Mouse (Mus musculus) embryonic fibroblast, embryonic 13.5 days (primary cell): ENCODE data around the gene Nr0b1. TPM values are rescaled to one million over a fixed set of nuclear protein-coding genes. Genes with fewer than 3 reads are reported as not detected.

Experiments
- H3K27ac ChIP-seq: 2 replicates; pipeline ENCODE4 v1.5.1; 2012; ENCODE audit warnings: low read length, control low read depth, inconsistent platforms; ENCODE audit not compliant: insufficient read depth
- H3K4me1 ChIP-seq: 2 replicates; pipeline ENCODE4 v1.6.1; 2011; ENCODE audit warnings: low read length; ENCODE audit not compliant: control insufficient read depth, insufficient read depth
- H3K4me3 ChIP-seq: 2 replicates; pipeline ENCODE4 v1.5.1; 2011; ENCODE audit warnings: mild to moderate bottlenecking, control low read depth, low read length; ENCODE audit not compliant: insufficient read depth
- CTCF ChIP-seq: IDR thresholded peaks from 2 replicates; pipeline ENCODE4 v1.5.1; 2011; ENCODE audit warnings: mild to moderate bottlenecking, control low read depth, low read length, moderate library complexity, borderline replicate concordance; ENCODE audit not compliant: insufficient read depth
- POLR2A ChIP-seq: IDR thresholded peaks from 2 replicates; pipeline ENCODE4 v1.6.1; 2011; ENCODE audit warnings: low read depth, mild to moderate bottlenecking, control low read depth, low read length, moderate library complexity
- polyA plus RNA-seq: library from polyadenylated mRNA; stranded (reverse); fragments of >200 nt; gene quantifications from 2 replicates; pipeline ENCODE4 v1.2.4, GENCODE M21; 2011; ENCODE audit warnings: low read depth; ENCODE audit not compliant: missing spikeins, insufficient read length

Nr0b1 gene
- not detected in 2 replicates for polyA plus RNA-seq

GRCm38 (mm10) chrX:86191614-86192419 is at the start of gene Nr0b1:
Gene Nr0b1, plus strand, starts transcription at chrX:86191764.
- no peaks in the 10 kb centered on the region for H3K4me1 ChIP-seq
- TF ChIP-seq POLR2A = no peak
- TF ChIP-seq CTCF = no peak
- H3K27ac ChIP-seq = no peak within 1 kb of the TSS
- no peak within 1 kb of the TSS for H3K4me3 ChIP-seq

GRCm38 (mm10) chrX:86187250-86187649 is 4.3 kb upstream of the Nr0b1 start:
- TF ChIP-seq POLR2A (no peak), CTCF (no peak)
- H3K4me3 ChIP-seq = no peak overlapping the region
- H3K27ac ChIP-seq = no peak overlapping the region
- no peaks in the 10 kb centered on the region for H3K4me1 ChIP-seq

GRCm38 (mm10) chrX:86192420-86192994 is 943 bp downstream of the Nr0b1 start:
- Histone ChIP-seq H3K4me1 (no peaks in the 10 kb centered on the region), H3K27ac (no peak overlapping the region), H3K4me3 (no peak overlapping the region)
- TF ChIP-seq POLR2A (no peak), CTCF (no peak)

GRCm38 (mm10) chrX:86193386-86193785 is 1.8 kb downstream of the Nr0b1 start:
- no peak overlapping the region for H3K4me3 ChIP-seq
- H3K4me1 ChIP-seq = no peaks in the 10 kb centered on the region
- no peak for TF ChIP-seq CTCF
- TF ChIP-seq POLR2A = no peak
- no peak overlapping the region for H3K27ac ChIP-seq

GRCm38 (mm10) chrX:86237246-86237645 is 45.7 kb downstream of the Nr0b1 start:
- H3K27ac ChIP-seq = no peak overlapping the region
- no peak overlapping the region for H3K4me3 ChIP-seq
- TF ChIP-seq POLR2A (no peak), CTCF (no peak)
- no peaks in the 10 kb centered on the region for H3K4me1 ChIP-seq

Other genes starting within 250 kb of the Nr0b1 start
- not detected in 2 replicates for gene Samt3, start 147.6 kb upstream of the Nr0b1 start, polyA plus RNA-seq
- not detected in 2 replicates for gene Mageb4, start 113.3 kb downstream of the Nr0b1 start, polyA plus RNA-seq